Mouse (Mus musculus) embryo, embryonic 9.5 days (tissue): ENCODE results near the gene Gm5485.

Source experiments
- DNase-seq: peaks from one replicate; pipeline ENCODE4 v3.0.0-alpha.2; 2017; ENCODE audit errors: extremely low spot score

Gm5485 gene

DNA sequence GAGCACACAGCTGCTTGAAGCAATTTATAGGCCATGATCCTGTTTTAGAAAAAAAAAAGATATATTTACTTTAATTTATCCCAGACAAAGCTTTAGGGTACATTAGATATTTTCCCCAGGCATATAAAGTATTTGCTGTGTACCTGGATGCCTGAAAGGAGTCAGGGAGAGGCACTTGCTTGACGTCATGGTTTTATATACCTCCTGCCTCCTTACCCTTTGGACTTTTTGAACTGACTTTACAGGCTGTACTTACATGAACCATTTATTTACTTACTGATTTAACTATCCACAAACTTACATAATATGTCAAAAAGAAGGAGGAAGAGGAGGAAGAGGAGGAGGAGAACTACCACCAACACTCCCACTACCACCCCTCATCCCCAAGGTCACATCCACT lies at the start of gene Gm5485:
Gm5485 (minus strand) TSS at position 171 of the 400 bp plus-strand sequence.
- no peak for DNase-seq

DNA sequence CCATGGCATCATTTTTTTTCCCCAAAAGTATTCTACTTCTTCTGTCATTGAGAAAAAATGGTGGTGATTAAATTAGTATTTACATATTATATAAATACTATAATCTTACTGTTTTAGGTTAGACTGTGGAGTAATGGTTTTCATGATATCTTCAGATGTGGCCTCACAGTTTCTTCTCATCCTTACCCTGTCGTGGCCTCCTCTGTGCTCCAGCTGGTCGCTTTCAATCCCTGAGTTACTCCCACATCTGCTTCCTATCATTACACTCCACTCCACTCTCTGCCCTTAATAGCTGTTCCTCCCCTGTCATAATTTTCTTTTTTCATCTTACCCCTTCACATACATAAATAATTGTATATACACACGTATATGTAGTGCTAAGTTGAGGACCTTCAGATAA lies 41.0 kb upstream of the Gm5485 start:
- DNase-seq = no peak

DNA sequence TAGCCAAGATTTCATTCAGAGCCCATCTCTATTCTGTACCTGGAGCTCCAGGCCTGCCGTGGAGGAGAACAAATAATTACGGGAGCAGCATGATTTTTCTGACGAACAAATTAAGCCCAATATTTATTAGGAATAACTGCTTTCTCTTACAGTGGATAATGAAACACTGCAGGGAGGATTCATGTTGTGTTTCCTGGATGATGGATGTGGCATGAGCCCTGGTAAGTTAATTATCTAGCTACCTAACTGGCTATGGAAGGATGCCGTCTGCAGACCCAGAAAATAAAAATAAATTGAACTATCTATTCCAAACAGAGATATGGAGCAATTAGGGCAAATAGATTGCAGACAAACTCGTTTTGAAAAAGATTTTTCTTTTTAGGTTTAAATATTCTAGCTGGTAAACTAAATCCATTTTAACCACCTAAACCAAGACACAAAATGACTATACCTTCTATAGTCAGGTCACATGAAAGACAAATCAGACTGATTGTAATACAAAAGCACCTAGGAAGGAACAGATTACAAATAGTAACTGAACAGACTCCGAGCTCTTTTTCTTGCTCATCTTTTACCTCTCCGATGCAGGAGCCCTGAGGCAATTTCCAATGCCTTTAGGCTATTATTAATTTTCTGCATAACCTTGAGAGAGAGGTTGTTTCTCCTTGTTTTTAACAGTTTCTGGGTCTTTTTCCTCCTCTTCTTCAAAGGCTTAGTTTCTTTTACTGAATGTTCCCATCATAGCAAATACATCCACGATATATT lies 34.1 kb upstream of the Gm5485 start:
- no peak for DNase-seq

DNA sequence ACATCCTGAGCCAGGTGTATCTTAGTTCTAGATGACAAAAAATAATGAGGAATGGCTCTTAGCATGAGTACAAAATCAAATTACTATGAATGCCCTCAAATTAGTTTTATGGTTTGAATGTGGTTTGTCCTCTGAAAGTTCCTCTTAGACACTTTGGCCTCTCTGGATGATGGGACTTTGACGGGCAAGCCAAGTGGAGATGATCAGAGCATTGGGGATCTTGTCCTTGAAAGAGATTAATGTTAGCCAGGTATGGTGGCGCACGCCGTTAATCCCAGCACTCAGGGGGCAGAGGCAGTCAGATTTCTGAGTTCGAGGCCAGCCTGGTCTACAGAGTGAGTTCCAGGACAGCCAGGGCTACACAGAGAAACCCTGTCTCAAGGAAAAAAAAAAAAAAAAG lies 32.4 kb upstream of the Gm5485 start:
- no peak for DNase-seq

DNA sequence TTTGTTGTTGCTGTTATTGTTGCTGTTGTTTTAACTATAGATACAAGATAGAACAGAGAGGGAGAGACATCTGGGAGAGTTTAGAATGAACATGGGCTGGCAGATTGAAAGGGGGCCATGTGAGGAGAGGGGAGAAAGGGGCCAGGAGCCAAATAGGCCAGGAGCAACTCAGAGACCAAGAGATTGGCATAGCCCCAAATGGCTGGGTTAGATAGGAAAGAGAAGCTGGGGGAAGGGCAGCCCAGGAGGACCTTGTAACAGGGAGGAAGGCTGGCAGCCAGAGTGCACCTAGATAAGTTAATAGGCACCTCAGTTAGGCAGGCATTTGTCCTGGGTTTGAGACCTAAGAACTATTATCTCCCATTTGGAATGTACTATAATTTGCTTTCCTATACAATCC lies 25.3 kb upstream of the Gm5485 start:
- no peak for DNase-seq

DNA sequence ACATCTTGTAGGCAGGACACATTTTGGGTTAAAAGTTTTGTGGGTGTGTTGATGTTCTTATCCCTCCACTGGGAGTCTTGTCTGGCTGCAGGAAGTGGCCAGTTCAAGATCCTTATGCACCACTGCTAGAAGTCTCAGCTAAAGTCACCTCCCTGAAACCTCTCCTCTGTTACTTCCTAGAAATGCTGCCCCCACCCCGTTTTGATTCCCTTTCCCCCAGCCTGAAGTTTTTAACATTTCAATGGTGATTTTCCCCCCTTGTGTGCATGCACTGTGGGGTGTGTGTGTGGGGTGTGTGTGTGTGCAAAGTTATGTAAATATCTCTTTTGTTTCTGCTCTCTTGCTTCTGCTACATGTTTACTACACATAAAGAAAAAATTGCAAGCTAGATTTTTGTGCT lies 23.2 kb upstream of the Gm5485 start:
- DNase-seq = no peak

DNA sequence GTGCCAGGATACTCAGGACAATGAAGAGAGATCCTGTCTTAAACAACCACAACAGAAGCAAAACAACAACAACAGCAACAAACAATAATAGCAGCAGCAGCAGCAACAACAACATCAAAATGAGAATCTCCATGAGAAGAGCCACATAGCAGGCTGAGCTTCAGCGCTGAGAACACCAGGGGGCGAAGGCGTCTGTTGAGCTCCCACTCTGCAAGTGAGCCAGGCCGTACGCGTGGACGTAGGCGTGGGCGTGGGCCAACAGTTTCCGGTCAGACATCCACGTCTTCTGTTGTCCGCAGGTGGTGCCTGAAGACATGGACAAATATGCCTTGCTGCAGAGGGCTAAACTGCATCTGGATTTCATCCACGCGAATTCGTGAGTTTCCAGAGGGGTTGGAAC lies 18.8 kb upstream of the Gm5485 start, which contains the start of gene Morc1:
Morc1 (plus strand) TSS at position 211 of the 400 bp plus-strand sequence.
- DNase-seq = no peak

DNA sequence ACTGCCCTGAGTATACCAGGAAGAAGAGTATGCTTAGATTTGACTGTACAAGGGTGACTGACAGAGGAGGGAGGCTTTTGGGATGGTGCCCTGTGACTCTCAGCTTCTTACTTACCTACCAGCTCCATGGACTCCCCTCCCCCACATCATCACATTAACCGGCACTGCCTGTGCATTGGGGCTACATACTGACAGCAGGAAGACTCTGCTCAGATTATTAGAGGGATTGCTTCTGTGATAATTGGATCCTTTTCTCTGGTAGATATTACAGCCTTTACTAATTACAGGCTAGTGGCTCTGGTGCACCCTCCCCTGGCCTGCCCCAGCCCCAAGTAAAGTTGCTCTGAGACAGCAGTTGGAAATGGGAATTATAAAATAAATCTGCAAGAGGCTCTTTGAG lies 17.2 kb upstream of the Gm5485 start:
- DNase-seq = no peak

DNA sequence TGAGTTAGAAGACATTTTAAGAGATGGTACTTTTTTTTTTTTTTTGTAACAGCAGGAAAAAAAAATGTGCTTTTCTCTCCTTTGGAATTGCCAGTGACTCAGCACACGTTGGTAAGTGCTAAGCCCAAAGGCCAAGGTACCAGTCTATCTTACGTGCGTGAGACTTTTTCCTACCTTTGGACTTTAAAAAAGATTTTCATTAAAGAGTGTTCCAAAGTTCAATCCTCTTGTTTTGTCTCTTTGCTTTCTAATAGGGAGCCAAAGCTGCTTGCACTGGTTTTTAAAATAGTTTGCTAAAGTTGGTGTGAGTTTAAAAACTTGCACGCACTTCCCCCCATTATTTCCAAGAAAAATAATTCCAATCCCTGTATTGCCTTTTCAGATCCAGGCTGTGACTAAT lies 11.9 kb upstream of the Gm5485 start:
- no peak for DNase-seq

DNA sequence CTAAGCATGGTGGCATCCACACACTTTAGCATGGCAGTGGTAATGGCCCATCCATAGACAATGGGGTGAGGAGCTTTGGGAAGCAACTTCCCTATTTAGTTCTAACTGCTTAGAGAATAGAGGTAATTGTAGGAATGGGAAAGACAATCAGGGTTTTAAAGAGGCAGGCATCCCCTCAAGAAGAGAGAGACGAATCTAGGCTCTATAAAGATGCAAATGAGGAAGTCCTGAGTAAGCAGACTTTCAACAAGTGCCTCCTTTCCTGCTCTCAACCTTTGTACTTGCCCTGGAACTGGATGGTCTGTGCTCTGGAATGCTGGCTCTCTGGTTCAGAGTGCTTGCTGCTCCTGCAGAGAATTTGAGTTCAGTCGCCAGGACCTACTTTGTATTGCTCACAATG lies 10.3 kb upstream of the Gm5485 start:
- DNase-seq = no peak

DNA sequence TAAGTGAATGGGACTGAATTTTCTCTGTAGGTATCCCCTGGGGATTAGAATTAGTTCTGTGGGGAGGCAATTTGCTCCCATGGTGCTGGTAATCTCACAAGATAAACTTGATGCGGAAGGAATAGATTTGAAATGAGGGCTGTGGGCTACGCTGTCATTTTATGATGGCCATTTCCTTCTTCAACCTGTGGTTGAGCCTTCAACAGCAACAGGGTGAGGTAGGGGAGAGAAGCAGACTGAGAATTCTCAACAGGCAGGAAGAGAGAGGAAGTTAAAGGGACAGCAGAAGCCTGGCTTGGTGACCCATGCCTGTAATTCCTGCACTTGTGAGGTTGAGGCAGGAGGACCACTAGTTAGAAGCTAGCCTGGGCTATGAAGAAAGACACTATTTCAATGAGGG lies 6.8 kb upstream of the Gm5485 start:
- no peak for DNase-seq

DNA sequence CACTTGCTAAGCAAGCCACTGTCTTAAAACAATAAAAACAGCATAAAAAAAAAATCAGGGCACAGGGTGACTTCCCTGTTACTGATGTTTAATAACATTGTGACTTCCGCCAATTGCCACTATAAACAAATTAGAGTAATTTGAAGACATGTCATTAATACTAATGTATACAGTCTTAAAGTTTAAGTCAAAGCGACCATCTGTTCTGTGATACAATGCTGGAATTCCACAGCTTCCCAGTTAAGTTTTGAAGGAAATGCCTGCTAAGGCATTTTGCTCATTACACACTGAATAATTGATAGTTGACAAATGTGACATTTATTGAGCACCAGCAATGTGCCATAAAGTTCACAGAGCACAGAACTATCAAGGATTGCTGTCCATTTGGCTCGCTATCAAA lies 6.3 kb upstream of the Gm5485 start:
- DNase-seq = no peak

DNA sequence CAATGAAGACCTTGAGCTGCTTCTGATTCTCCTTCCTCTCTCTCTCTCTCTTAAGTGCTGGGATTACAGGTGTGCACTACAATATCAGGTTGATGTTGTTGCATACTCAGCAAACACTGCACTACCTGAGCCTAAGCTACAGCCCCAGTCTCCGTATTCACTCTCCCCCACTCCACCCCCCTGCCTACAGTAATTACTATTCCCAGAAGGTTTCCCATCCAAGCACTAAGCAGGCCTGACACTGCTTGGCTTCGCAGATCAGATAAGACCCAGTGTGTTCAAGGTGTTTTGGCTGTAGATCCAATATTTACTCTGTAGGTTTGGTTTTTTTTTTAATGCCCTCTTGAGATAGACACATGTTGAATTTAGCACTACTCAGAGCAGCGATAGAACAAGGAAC lies 2.1 kb downstream of the Gm5485 start:
- DNase-seq = no peak

DNA sequence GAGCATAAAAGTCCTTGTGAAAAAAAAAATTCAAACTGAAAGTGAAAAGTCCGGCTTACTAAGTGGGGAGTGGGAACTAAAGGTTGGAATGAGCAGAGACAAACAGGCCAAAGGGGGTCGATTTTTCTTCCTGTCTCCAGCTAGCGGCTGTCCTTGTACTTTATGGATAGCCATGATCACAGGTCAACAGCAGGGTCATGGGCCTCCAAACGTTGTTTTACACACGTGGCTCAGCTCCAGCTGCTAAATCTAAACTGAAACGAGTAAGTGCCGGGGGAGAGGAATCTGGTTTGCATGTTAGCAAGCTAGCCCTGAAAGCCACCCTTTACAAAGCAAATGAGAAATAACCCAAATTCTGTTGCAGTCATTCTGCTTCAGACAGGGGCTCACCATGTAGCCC lies 2.6 kb downstream of the Gm5485 start:
- no peak for DNase-seq

DNA sequence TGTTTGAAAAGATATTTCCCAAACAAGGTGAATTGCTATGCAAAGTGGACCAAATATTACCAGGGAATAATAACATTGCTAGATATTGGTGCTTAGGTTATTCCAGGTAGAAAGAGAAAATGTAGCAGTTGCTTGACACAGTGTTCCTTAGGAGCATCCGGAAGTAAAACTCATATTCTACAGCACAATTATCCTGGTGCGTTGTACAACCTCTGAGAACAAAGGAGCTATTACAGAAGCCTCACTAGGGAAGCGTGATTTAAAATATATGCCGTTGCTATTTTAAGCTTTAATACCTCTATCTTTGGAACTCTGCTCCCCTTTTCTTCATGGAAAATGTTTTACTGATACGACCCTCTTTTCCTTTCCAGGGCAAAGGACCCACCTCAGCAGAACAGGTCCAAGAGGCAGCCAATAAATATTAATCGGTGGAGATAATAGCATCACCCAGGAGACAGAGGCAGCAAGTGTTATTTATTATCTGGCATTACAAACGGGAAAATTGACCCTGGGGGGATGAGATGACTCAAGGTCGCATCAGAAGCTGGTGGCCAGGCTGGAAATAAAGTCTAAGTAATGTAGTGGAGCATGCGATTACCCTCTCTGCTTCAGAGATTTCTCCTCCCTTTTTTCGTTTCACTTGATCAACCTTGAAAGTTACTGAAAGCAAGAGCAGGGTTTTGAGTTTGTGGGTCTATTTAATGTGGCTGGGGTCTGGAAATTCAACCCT lies 6.4 kb downstream of the Gm5485 start:
- no peak for DNase-seq

DNA sequence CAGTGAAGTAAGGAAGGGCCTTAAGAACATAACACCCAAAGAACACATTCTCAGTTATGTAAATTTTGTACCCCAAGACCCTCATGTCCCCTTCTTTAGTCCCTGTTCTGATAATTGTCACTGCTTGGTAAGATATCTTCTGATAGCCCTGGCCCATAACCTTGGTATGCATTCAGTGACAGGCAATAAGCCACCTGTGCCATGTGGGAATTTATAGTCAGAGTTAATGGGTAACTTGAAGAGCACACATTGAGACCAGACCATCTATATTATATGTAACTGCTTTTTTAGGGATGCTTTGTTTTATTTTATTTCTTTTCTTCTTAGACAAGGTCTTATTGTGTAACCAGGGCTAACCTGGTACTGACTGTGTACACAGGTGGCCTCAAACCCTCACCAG lies 8.2 kb downstream of the Gm5485 start:
- no peak for DNase-seq

DNA sequence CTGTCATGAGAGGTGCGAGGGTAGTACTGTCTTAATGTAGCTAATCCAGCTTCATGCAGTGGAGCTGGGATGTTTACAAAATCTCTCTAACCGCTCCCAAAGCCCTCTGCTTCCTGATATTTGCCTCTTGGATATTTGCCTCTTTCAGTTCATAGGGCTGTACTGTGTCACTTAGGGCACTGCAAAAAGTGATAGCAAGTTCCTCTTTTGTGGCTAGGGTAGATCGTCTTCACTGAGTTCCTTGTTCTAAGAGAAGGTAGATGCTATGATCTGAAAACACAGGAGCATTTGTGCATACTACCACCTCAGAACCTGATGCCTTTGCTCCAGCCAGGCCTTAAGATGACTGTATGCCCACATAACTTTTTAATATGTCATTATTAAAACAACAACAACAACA lies 8.8 kb downstream of the Gm5485 start:
- DNase-seq = no peak

DNA sequence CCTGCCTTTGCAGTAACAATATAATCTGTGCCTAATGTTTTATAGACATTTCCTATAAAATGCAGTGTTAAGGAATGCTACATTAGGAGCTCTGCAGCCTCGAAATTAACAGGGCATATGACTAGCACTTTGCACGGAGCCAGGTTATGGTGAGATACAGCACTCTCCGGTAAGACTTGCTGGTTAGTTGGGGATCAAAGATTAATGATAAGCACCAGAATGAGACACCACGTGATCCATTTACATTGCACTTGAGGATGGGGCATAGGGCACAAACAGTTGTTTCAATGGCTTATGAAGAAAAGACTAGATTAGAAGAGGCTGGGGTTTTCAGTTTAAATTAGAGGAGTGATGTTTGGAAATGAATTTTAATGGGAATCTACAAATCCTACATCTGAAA lies 9.3 kb downstream of the Gm5485 start:
- no peak for DNase-seq

DNA sequence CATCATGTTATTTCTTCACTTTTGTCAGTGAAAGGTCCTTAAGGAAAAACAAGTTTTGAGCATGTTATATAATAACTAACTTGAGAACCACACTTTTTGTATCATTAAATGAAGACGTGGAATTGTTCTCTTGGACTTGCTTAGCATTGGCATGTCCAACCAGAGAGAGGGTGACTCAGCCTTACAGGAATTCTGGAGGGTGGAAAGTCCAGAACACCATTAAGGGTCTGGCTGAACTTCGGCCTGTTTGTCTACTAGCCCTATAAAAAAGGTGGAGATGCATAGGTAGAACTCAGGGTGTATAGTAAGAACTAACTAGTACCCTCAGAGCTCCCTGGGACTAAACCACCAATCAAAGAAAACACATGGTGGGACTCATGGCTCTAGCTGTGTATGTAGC lies 16.9 kb downstream of the Gm5485 start:
- no peak for DNase-seq

DNA sequence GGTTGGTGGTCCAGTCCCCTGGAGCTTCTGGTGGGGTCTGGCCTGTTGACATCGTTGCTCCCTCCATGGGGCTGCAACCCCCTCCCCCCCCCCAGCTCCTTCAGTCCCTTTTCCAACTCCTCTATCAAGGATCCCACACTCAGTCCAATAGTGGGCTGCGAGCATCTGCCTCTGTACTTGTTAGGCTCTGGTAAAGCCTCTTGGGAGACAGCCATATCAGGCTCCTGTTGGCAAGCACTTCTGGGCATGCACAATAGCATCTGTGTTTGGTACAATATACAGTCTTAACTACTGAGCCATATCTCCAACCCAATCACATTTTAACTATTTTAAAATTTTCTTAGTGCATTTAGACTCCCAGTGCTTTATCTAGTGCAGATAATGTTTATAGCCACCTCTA lies 25.2 kb downstream of the Gm5485 start:
- DNase-seq = no peak

DNA sequence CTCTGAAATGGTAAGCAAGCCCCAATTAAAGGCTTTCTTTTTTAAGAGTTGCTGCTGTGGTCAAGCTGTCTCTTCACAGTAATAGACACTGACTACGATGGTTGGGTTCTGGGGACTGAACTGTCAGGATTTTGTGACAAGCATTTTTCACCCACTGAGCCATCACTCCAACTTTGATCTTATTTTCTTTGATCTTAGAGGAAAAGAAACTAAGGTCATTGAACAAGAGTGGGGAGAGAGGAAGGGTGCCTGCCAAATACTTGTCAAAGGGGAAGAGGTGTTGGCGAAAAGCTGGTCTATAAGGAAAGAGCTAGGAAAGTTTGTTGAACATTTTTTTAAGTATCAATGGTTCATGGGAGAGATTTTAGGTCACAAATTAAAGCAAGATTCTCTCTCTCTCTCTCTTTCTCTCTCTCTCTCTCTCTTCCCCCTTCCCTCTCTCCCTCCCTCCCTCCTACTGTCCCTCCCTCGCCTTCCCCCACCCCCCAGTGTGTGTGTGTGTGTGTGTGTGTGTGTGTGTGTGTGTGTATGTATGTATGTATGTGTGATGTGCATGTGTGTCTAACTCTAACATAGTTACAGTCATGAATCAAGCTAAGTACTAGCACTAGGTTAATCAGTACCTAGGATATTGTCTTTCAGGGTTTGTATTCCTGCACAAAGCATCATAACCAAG lies 28.5 kb downstream of the Gm5485 start:
- no peak for DNase-seq

DNA sequence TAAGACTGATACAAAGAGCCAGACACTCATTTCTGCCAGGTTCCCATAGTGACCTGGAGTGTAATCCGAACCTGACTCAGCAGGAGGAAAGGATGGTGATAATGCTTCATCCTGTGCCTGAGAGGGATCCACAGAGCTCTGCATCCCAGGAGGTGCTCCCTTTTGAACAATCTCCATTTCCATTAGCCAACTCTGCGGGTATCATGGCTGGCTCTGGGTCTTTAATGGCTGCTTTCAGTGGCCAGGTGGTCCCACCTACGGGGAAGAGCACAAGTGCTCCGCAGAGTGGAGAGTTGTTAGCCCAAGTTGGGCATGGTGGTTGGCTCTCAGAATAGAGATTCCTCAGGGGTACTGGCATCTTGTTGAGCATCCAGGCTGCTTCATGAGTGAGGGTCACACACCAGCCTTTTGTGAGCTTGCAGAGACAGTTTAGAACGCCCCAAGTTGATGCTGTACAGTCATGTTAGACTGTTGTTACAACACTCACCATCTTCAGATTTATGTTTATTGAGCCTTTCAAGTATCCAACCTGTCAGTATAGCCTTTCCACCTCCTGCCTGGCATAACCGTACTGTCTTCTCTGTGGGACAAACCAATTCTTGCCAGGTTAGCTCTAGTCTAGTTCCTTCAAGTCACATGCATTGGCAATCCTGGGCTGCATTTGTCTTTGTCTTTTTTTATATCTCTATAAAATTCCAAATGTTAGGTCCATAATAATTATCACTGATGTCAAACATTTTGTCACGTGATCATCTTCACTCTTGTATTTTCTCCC lies 38.3 kb downstream of the Gm5485 start:
- DNase-seq = no peak
